Mouse (Mus musculus): ENCODE data around the gene A930033H14Rik. TPM values are rescaled to one million over a fixed set of nuclear protein-coding genes. Genes with fewer than 3 reads are reported as not detected.

A930033H14Rik gene
- polyA plus RNA-seq, 1 experiment from 2014 or later, result 1.4 TPM

GRCm38 (mm10) chr10:69176116-69176515, 36.8 kb downstream of the A930033H14Rik start:
- no peak for ATAC-seq (replicated peaks; ENCODE audit: extremely low read depth, insufficient read depth, low FRiP score)
- H3K36me3 ChIP-seq (ENCODE audit: control insufficient read depth, insufficient read depth), result no peaks in the 10 kb centered on the region
- no peak overlapping the region for H3K4me3 ChIP-seq (ENCODE audit: low read length)
- H3K4me2 ChIP-seq (ENCODE audit: low read depth, low read length), result no peak overlapping the region
- no peaks in the 10 kb centered on the region for H3K27me3 ChIP-seq (ENCODE audit: control insufficient read depth, insufficient read depth, low read length)
- H3K9me3 ChIP-seq (replicated peaks; ENCODE audit: control insufficient read depth, low read length), result peaks cover 4% of the 10 kb centered on the region
- H3K9ac ChIP-seq (ENCODE audit: low read length), result no peak overlapping the region
- 66% methylated on average over 3 of the region's 3 CpGs for WGBS
- H3K27ac ChIP-seq (ENCODE audit: low read length), result no peak overlapping the region
- H3K4me1 ChIP-seq (ENCODE audit: control insufficient read depth, insufficient read depth, low read length), result peaks cover 5% of the 10 kb centered on the region; the same call in 1 of the 2 replicates

- no peak; the same call in 1 of the 2 replicates for ATAC-seq (replicated peaks; ENCODE audit: extremely low read depth, insufficient read depth, low FRiP score)
- 36% methylated on average over 3 of the region's 3 CpGs for WGBS
- H3K9ac ChIP-seq (ENCODE audit: low read length), result no peak overlapping the region
- H3K27me3 ChIP-seq (ENCODE audit: control insufficient read depth, insufficient read depth, low read length), result no peaks in the 10 kb centered on the region
- H3K4me1 ChIP-seq (ENCODE audit: control insufficient read depth, insufficient read depth, low read length), result peaks cover 9% of the 10 kb centered on the region
- H3K27ac ChIP-seq (ENCODE audit: low read length), result peak overlapping the region; percentile 67
- peak overlapping the region; percentile 26; the same call in 1 of the 2 replicates for H3K4me2 ChIP-seq (ENCODE audit: low read depth, low read length)
- no peaks in the 10 kb centered on the region for H3K36me3 ChIP-seq (ENCODE audit: control insufficient read depth, insufficient read depth)
- H3K9me3 ChIP-seq (replicated peaks; ENCODE audit: control insufficient read depth, low read length), result no peaks in the 10 kb centered on the region
- H3K4me3 ChIP-seq (ENCODE audit: low read length), result no peak overlapping the region
Measured at GRCm38 (mm10) chr10:69172412-69172811, 40.5 kb downstream of the A930033H14Rik start.

- Histone ChIP-seq H3K4me2 (ENCODE audit: low read depth, low read length) (no peak overlapping the region), H3K9me3 (replicated peaks; ENCODE audit: control insufficient read depth, low read length) (peaks cover 3% of the 10 kb centered on the region; the same call in 1 of the 2 replicates), H3K9ac (ENCODE audit: low read length) (no peak overlapping the region), H3K4me3 (ENCODE audit: low read length) (no peak overlapping the region), H3K27ac (ENCODE audit: low read length) (no peak overlapping the region), H3K36me3 (ENCODE audit: control insufficient read depth, insufficient read depth) (no peaks in the 10 kb centered on the region), H3K27me3 (ENCODE audit: control insufficient read depth, insufficient read depth, low read length) (no peaks in the 10 kb centered on the region), H3K4me1 (ENCODE audit: control insufficient read depth, insufficient read depth, low read length) (peaks cover 4% of the 10 kb centered on the region; the same call in 1 of the 2 replicates)
- no peak for ATAC-seq (replicated peaks; ENCODE audit: extremely low read depth, insufficient read depth, low FRiP score)
- 68% methylated on average over 12 of the region's 12 CpGs for WGBS
Measured at GRCm38 (mm10) chr10:69166514-69166913, 46.4 kb downstream of the A930033H14Rik start.

- Histone ChIP-seq H3K27ac (ENCODE audit: low read length) (no peak overlapping the region), H3K36me3 (ENCODE audit: control insufficient read depth, insufficient read depth) (no peaks in the 10 kb centered on the region), H3K27me3 (ENCODE audit: control insufficient read depth, insufficient read depth, low read length) (no peaks in the 10 kb centered on the region), H3K9ac (ENCODE audit: low read length) (no peak overlapping the region), H3K9me3 (replicated peaks; ENCODE audit: control insufficient read depth, low read length) (peaks cover 3% of the 10 kb centered on the region; the same call in 1 of the 2 replicates), H3K4me1 (ENCODE audit: control insufficient read depth, insufficient read depth, low read length) (peaks cover 4% of the 10 kb centered on the region; the same call in 1 of the 2 replicates), H3K4me3 (ENCODE audit: low read length) (no peak overlapping the region), H3K4me2 (ENCODE audit: low read depth, low read length) (no peak overlapping the region)
- ATAC-seq (replicated peaks; ENCODE audit: extremely low read depth, insufficient read depth, low FRiP score), result no peak
- WGBS, result 83% methylated on average over 3 of the region's 3 CpGs
Measured at GRCm38 (mm10) chr10:69165847-69166246, 47.1 kb downstream of the A930033H14Rik start.

GRCm38 (mm10) chr10:69165125-69165524, 47.8 kb downstream of the A930033H14Rik start:
- Histone ChIP-seq H3K36me3 (ENCODE audit: control insufficient read depth, insufficient read depth) (no peaks in the 10 kb centered on the region), H3K27ac (ENCODE audit: low read length) (no peak overlapping the region), H3K4me2 (ENCODE audit: low read depth, low read length) (no peak overlapping the region), H3K4me1 (ENCODE audit: control insufficient read depth, insufficient read depth, low read length) (peaks cover 4% of the 10 kb centered on the region; the same call in 1 of the 2 replicates), H3K9me3 (replicated peaks; ENCODE audit: control insufficient read depth, low read length) (peaks cover 3% of the 10 kb centered on the region; the same call in 1 of the 2 replicates), H3K27me3 (ENCODE audit: control insufficient read depth, insufficient read depth, low read length) (no peaks in the 10 kb centered on the region), H3K4me3 (ENCODE audit: low read length) (no peak overlapping the region), H3K9ac (ENCODE audit: low read length) (no peak overlapping the region)
- ATAC-seq (replicated peaks; ENCODE audit: extremely low read depth, insufficient read depth, low FRiP score), result no peak
- WGBS, result 61% methylated on average over 7 of the region's 7 CpGs

GRCm38 (mm10) chr10:69163216-69163615, 49.7 kb downstream of the A930033H14Rik start:
- no peak overlapping the region for H3K4me2 ChIP-seq (ENCODE audit: low read depth, low read length)
- peaks cover 3% of the 10 kb centered on the region; the same call in 1 of the 2 replicates for H3K9me3 ChIP-seq (replicated peaks; ENCODE audit: control insufficient read depth, low read length)
- H3K27ac ChIP-seq (ENCODE audit: low read length), result no peak overlapping the region
- H3K4me1 ChIP-seq (ENCODE audit: control insufficient read depth, insufficient read depth, low read length), result peaks cover 3% of the 10 kb centered on the region; the same call in 1 of the 2 replicates
- 84% methylated on average over 5 of the region's 5 CpGs for WGBS
- H3K27me3 ChIP-seq (ENCODE audit: control insufficient read depth, insufficient read depth, low read length), result no peaks in the 10 kb centered on the region
- ATAC-seq (replicated peaks; ENCODE audit: extremely low read depth, insufficient read depth, low FRiP score), result no peak
- H3K4me3 ChIP-seq (ENCODE audit: low read length), result no peak overlapping the region
- H3K9ac ChIP-seq (ENCODE audit: low read length), result no peak overlapping the region
- H3K36me3 ChIP-seq (ENCODE audit: control insufficient read depth, insufficient read depth), result no peaks in the 10 kb centered on the region

GRCm38 (mm10) chr10:69162577-69162976, 50.3 kb downstream of the A930033H14Rik start:
- Histone ChIP-seq H3K9ac (ENCODE audit: low read length) (no peak overlapping the region), H3K27me3 (ENCODE audit: control insufficient read depth, insufficient read depth, low read length) (no peaks in the 10 kb centered on the region), H3K27ac (ENCODE audit: low read length) (no peak overlapping the region), H3K9me3 (replicated peaks; ENCODE audit: control insufficient read depth, low read length) (peaks cover 3% of the 10 kb centered on the region; the same call in 1 of the 2 replicates), H3K4me2 (ENCODE audit: low read depth, low read length) (no peak overlapping the region), H3K4me3 (ENCODE audit: low read length) (no peak overlapping the region), H3K4me1 (ENCODE audit: control insufficient read depth, insufficient read depth, low read length) (no peaks in the 10 kb centered on the region), H3K36me3 (ENCODE audit: control insufficient read depth, insufficient read depth) (no peaks in the 10 kb centered on the region)
- 65% methylated on average over 5 of the region's 5 CpGs for WGBS
- ATAC-seq (replicated peaks; ENCODE audit: extremely low read depth, insufficient read depth, low FRiP score), result no peak

- no peaks in the 10 kb centered on the region for H3K4me1 ChIP-seq (ENCODE audit: control insufficient read depth, insufficient read depth, low read length)
- 89% methylated on average over 3 of the region's 3 CpGs for WGBS
- H3K36me3 ChIP-seq (ENCODE audit: control insufficient read depth, insufficient read depth), result no peaks in the 10 kb centered on the region
- H3K9me3 ChIP-seq (replicated peaks; ENCODE audit: control insufficient read depth, low read length), result peaks cover 3% of the 10 kb centered on the region; the same call in 1 of the 2 replicates
- H3K27me3 ChIP-seq (ENCODE audit: control insufficient read depth, insufficient read depth, low read length), result no peaks in the 10 kb centered on the region
- no peak overlapping the region for H3K27ac ChIP-seq (ENCODE audit: low read length)
- no peak overlapping the region for H3K9ac ChIP-seq (ENCODE audit: low read length)
- no peak overlapping the region for H3K4me3 ChIP-seq (ENCODE audit: low read length)
- no peak overlapping the region for H3K4me2 ChIP-seq (ENCODE audit: low read depth, low read length)
- no peak for ATAC-seq (replicated peaks; ENCODE audit: extremely low read depth, insufficient read depth, low FRiP score)
Measured at GRCm38 (mm10) chr10:69161503-69161902, 51.4 kb downstream of the A930033H14Rik start.

- no peak for ATAC-seq (replicated peaks; ENCODE audit: extremely low read depth, insufficient read depth, low FRiP score)
- Histone ChIP-seq H3K4me2 (ENCODE audit: low read depth, low read length) (no peak overlapping the region), H3K4me3 (ENCODE audit: low read length) (no peak overlapping the region), H3K27me3 (ENCODE audit: control insufficient read depth, insufficient read depth, low read length) (no peaks in the 10 kb centered on the region), H3K36me3 (ENCODE audit: control insufficient read depth, insufficient read depth) (no peaks in the 10 kb centered on the region), H3K9me3 (replicated peaks; ENCODE audit: control insufficient read depth, low read length) (peaks cover 3% of the 10 kb centered on the region; the same call in 1 of the 2 replicates), H3K9ac (ENCODE audit: low read length) (no peak overlapping the region), H3K4me1 (ENCODE audit: control insufficient read depth, insufficient read depth, low read length) (no peaks in the 10 kb centered on the region), H3K27ac (ENCODE audit: low read length) (no peak overlapping the region)
- WGBS, result 72% methylated on average over 2 of the region's 2 CpGs
Measured at GRCm38 (mm10) chr10:69160877-69161276, 52.0 kb downstream of the A930033H14Rik start.
